ENCODE assay signal across 1 mouse cellular context in the genomic region with DNA sequence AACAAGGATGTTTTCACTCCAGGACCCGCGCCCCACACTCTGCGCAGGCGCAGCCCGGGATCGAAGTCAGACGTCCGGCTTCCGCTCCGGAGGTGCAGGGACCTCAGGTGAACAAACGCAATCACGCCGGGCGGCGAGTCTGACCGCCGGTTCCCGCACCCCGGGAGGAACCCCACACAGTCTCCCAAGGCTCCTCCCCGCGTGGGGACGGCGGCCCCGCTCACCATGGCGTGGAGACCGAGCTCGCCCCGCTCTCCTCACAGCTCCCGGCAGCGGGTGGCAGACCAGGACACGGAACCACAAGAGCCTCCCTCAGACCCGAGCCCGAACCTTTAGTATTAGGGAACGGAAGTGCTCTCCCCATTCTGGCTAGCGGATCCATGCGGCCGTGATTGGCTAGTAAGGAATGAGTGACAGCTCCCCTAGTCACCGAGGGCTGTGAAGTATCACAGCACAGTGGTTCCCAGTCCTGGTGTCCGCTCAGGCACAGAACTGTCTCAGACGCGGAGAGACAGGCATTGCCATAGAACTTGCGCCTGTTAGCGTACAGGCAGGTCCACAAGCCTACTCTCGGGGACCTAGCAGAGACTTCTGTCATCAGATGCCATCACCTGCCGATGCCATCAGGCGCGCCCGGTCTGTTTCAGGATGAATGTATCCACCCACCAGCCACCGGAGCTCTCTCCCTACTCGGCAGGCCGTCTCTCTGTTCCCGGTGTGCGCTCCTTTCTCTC.
TF ChIP-seq lines count a peak whose summit lies in the region.

A gene (minus strand): TSS at position 295 of the 734 bp plus-strand sequence.

TF ChIP-seq in CH12.LX, 34 proteins besides CTCF, POLR2A, EP300 and RAD21 (continued from another document):
- TF ChIP-seq ELF1 (IDR thresholded peaks at IDR 0.05; ENCODE audit: low read depth, low read length) (peak; percentile 70), CHD2 (IDR thresholded peaks at IDR 0.05; ENCODE audit: low read length) (peak; percentile 52)
